Comparison of ENCODE assay signal across 18 mouse cellular contexts in genomic region chr5:146994973-146995372, GRCm38 (mm10).
"Had no signal": no experiment of that assay in that cellular context is flagged by ENCODE, and none has a peak within 500 bp of the region (broad histone marks: within the 10 kb centered on the region; RNA-seq: fewer than 3 reads in every experiment).

No protein-coding gene starts in this region.

- H3K9me3 ChIP-seq: intestine, embryonic 15.5 days; limb, embryonic 10.5 days; limb, embryonic 13.5 days; liver, embryonic 12.5 days; liver, embryonic 15.5 days; stomach, embryonic 15.5 days had no signal

- H3K36me3 ChIP-seq: intestine, embryonic 15.5 days; limb, embryonic 10.5 days; limb, embryonic 13.5 days; liver, embryonic 12.5 days; liver, embryonic 15.5 days; stomach, embryonic 15.5 days had no signal

- H3K4me2 ChIP-seq: intestine, embryonic 15.5 days; limb, embryonic 13.5 days; liver, embryonic 12.5 days; liver, embryonic 15.5 days; midbrain, embryonic 11.5 days; stomach, embryonic 15.5 days had no signal

- DNase-seq: kidney, adult 11 months; kidney, adult 9 months; kidney, postnatal 14 days; kidney, postnatal 4 days; liver; lung, adult 18-20 months; midbrain, embryonic 14.5 days; retina, postnatal 1 day; right cerebral cortex, postnatal 25 days; spleen, adult 18-20 months; thymus, postnatal 25 days had no signal

- H3K4me3 ChIP-seq: intestine, embryonic 15.5 days; limb, embryonic 10.5 days; limb, embryonic 13.5 days; liver, embryonic 12.5 days; liver, embryonic 15.5 days; stomach, embryonic 15.5 days had no signal

- H3K9ac ChIP-seq: intestine, embryonic 15.5 days; limb, embryonic 13.5 days; liver, embryonic 12.5 days; liver, embryonic 15.5 days; stomach, embryonic 15.5 days had no signal

- ATAC-seq: intestine, embryonic 15.5 days; liver, embryonic 12.5 days had no signal

- H3K27ac ChIP-seq: intestine, embryonic 15.5 days; limb, embryonic 10.5 days; limb, embryonic 13.5 days; liver, embryonic 12.5 days; liver, embryonic 15.5 days; stomach, embryonic 15.5 days had no signal

- H3K4me1 ChIP-seq: intestine, embryonic 15.5 days; limb, embryonic 10.5 days; limb, embryonic 13.5 days; liver, embryonic 12.5 days; liver, embryonic 15.5 days; stomach, embryonic 15.5 days had no signal

- H3K27me3 ChIP-seq: intestine, embryonic 15.5 days; limb, embryonic 13.5 days; liver, embryonic 12.5 days; liver, embryonic 15.5 days; stomach, embryonic 15.5 days had no signal
